Mouse (Mus musculus) liver, postnatal 0 days (tissue): ENCODE measurements around the gene Pgpep1l.

Source experiments
- CTCF ChIP-seq: sonication (generic); IDR thresholded peaks from 2 replicates; pipeline ENCODE4 v1.5.1; 2016; ENCODE audit warnings: antibody characterized with exemption, low read depth
- EP300 ChIP-seq: IDR thresholded peaks from 2 replicates; pipeline ENCODE4 v1.6.1; 2016; ENCODE audit warnings: antibody characterized with exemption, low read depth, mild to moderate bottlenecking

DNA sequence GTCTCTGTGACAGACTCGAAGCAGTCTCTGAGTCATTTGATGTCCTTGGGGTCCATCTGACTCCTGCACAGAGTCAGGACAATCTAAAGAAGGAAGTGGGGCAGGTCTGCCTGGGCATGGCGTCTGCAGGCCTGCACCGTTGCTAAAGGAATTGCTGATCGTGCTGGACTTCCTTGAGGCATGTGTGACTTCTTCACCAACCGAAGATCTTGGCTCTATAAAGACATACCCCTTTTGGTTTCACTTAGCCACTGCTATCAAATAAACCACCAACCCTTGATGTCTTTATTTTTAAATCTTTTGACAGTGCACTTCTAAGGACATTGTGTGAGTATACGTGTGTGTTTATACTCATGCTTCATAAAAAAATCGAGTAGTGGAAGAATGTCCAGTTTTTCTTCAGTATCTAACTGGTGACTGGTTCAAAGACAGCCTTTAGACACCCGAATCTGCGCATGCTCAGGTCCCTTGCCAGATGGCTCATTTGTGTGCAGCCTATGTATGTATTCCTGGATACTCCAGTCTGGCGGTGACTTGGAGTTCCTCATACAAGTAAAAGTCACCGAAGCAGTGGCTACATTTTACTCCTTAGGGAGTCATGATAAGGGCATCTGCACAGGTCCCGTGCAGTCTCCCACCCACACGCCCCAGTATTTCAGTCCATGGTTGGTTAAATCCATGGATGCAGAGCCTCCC lies 34.5 kb upstream of the Pgpep1l start:
- TF ChIP-seq CTCF (no peak), EP300 (no peak)
